Mouse (Mus musculus): Measurements from ENCODE around the gene Olfr1418. TPM values are rescaled to one million over a fixed set of nuclear protein-coding genes. Genes with fewer than 3 reads are reported as not detected.
A peak's percentile ranks its signal among the peaks of the same experiment; 100 is the strongest.

The Olfr1418 gene
- not detected in 2 replicates for total RNA-seq (2015)
- total RNA-seq (2017): not detected in 2 replicates

DNA sequence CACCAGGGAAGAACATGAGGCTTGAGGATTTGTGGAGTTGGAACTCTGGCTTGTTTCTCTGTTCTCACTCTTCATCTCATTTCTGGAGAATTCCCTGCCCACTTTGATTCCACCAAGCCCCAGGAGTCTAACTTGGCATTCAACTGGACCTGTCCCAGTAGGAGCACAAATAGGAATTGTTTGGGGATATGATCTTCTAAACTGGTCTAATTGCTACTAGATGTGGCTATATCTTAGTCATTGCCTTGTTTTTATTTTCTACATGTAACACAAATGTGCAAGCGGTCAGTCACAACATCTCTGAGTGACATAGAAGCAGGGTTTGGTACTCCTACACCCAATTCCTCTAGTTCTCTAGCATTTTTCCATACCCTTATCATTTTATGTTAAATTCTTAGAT is at the start of gene Olfr1418:
Gene Olfr1418 (minus strand): TSS at position 101 of the 400 bp plus-strand sequence.
- no peak for ATAC-seq (replicated peaks; ENCODE audit: poor library complexity)

DNA sequence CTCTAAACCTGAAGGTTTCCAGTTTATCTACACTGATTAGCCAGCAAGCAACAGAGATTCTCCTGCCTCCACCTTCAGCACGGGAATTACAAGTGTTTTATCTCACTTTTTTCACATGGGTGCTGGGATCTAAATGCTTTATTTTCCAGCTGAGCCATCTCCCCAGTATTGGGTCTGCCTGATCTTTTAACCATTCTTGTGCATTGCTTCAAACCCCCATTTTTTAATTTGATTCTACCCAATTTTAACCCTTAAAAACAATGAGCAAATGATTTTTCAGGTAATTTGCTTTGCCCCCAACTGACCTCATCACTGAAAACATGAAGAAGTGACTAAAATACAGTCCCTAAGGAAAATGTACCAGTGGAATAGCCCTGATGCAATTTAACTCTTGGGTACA is 25.4 kb upstream of the Olfr1418 start, which contains the start of gene Olfr1420:
Gene Olfr1420 (plus strand): TSS at position 301 of the 400 bp plus-strand sequence.
- no peak for ATAC-seq (replicated peaks; ENCODE audit: poor library complexity)

DNA sequence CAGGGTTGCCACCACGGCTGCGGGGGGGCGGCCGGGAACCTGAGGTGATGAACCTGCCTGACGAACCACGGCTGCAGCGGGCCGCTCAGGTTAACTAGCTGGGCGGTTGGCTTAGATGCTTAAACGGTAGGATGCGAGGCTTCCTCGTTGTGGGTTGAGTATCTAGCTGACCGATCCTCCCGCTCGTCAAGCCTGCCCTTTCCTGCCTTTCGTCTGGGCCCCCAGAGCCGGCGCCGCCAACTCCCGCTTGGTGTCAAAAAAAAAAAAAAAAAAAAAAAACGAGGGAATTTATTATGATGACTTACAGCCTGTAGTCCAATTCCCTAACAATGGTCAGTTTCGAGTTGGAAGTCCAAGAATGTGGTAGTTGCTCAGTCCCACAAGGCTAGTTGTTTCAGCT is 17.5 kb upstream of the Olfr1418 start:
- ATAC-seq (replicated peaks; ENCODE audit: poor library complexity): peak; percentile 52; the same call in 1 of the 2 replicates

DNA sequence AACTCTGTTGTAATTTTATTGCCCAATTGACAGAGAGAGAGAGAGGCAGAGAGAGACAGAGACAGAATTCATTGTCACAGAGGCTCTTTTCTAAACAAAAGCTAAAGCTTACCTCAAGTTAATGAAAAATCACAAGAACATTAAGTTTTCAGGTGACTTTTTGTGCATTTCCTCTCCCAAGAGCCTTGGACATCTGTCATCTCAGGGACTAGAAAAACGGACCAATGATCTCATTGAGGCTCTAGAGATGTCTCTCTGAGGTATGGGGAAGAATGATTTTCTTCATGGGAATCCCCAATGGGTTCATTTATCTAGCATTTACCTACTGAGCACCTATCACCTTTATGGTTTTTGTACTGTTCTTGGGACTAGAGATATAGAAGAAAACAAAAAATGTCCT is 14.1 kb upstream of the Olfr1418 start, which contains the start of gene Olfr1419:
Gene Olfr1419 (minus strand): TSS at position 101 of the 400 bp plus-strand sequence.
- no peak for ATAC-seq (replicated peaks; ENCODE audit: poor library complexity)

DNA sequence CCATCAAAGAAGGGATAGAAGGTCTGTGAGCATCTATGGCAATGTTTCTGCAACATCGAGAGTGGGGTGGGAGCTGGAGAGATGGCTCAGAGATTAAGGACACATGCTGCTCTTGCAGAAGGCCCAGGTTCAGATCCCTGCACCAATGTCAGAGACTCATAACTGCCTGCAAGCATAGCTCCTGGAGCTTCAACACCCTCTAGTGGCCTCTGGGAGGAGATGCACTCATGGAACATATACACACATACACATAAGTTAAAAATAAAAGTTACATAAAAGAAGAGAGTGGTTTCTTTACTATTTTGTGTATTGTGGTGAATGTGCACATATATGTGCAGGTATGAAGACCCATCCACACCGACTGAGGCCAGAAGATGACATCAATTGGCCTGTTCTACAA is 7.0 kb upstream of the Olfr1418 start:
- no peak for ATAC-seq (replicated peaks; ENCODE audit: poor library complexity)

DNA sequence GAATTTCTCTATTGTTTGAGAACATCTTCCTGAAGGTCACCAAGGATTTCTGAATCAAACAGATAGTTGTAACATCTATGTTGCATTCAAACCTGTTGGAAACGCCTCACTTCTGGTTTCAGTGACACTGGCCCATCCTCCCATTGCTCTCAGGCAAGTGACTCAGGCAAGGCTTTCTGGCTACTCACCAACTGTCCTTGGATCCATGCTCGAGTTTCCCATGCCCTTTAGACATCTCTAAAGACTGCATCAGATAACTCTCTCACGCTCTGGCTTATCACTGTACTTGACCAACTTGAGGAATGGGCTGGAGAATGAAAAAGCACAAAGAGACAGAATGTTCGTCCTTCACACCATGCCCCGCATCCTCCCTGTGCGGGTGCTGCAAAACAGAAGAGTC is 4.4 kb downstream of the Olfr1418 start:
- ATAC-seq (replicated peaks; ENCODE audit: poor library complexity): no peak

DNA sequence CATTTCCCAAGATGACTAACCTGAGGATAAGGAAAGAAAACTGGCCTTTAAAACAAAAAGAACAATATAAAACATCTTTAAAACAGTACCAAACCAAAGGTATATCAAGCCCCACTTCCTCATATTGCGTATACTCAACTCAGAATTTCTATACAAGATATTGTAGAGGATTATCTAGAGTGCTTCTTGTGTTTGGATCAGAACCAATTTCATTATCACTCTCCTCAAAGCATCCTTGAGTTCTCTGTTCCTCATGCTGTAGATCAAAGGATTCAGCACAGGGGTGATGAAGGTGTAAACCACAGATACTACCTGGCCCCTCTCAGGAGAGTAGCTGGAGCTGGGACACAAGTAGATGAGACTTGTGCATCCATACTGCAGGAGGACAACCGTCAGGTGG is 6.0 kb downstream of the Olfr1418 start:
- ATAC-seq (replicated peaks; ENCODE audit: poor library complexity): no peak

DNA sequence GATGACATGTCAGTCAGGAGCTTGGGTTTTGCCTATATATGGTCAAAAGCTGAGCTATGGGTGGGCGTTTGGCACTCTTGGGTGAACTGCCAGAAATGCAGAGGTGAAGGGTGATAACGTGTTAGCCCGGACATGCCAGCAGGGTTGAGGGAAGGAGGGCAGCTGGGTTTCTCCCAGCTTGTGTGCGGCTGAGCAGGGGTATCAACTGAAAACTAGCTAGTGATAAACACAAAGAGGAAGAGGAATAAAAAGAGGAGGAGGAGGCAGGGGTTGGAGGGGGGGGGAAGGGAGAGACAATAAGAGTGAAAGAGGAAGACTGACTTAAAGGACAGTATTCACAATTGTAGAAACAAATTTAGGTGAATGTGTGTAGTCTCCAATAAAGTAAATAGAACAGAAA is 8.2 kb downstream of the Olfr1418 start:
- ATAC-seq (replicated peaks; ENCODE audit: poor library complexity): peak; percentile 68

DNA sequence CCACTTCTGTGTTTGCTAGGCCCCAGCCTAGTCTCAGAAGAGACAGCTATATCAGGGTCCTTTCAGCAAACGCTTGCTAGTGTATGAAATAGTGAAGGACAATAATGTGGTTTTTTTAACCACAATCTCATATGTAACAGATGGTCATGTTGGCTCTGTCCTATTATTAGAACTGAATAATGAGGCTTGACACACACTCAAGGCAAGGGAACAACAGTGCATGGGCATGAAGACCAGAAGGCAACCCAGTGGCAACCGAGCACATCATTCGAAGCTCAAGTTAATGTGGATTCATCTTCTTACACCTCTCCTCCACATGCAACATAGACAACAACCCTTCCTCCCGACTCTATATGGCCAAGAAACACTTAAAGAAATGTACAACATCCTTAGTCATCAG is 14.5 kb downstream of the Olfr1418 start:
- peak; percentile 50 for ATAC-seq (replicated peaks; ENCODE audit: poor library complexity)

DNA sequence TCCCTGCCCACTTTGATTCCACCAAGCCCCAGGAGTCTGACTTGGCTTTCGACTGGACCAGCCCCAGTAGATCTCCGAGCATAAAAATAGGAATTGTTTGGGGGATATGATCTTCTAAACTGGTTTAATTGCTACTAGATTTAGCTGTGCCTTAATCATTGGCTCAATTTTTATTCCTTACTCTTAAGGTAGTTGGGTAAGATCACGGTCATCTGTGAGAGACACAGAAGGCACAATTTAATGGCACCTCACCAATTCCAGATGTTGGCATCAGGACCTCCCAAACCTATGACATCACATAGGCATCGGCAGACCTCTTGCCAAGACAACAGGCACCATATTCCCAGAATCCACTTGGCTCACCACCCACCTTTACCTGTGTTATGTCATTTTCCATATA is 21.7 kb downstream of the Olfr1418 start, which contains the start of gene Olfr1417:
Gene Olfr1417 (minus strand): TSS at position 101 of the 400 bp plus-strand sequence.
- no peak for ATAC-seq (replicated peaks; ENCODE audit: poor library complexity)

DNA sequence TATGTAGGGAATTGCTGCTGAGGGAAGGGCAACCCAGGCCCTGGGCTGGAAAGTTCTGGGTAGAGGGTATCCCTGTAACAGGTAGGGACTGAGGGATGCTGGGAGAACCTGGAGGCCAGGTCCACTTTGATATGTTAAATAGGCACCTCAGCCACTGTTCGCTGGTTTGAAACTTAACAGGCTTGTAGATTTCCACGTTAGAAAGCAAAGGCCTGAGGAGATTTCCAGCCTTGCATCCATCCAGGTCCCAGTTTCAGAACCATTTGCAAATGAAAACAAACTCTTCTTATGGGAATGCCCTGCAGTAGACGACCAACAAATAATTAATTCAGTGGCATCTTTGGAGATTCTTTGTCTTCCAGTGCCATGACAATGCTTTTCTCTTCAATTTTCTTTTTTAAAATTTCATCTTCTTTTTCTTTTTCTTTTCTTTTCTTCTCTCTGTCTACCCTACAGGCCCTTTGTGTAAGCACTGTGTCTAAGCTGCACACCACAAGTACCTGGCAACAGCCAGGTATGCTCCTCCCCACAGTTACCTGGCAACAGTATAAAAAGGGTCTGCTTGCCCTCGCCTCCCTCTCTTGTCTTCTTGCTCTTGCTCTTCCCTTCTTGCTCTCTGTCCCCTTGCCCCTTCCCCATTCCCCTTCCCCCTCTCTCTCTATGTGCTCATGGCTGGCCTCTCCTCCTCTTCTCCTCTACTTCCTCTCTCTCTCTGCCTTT is 37.4 kb downstream of the Olfr1418 start:
- ATAC-seq (replicated peaks; ENCODE audit: poor library complexity): no peak

DNA sequence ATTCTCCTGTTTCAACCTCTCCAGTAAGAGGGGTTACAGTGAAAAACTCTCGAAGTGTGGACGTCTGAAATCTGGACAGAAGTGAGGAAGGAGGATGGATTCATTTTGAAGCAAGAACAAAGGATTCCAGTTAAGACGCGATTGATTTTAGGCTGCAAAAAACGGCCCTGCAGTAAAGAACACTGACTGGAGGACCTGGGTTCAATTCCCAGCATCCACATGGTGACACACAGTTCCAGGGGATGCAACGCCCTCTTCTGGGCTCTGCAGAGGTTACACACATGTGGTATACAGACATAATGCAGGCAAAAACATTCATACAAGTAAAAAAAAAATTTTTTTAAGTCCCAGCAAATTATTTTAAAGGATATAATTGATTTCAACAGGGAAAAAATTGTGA is 40.7 kb downstream of the Olfr1418 start:
- ATAC-seq (replicated peaks; ENCODE audit: poor library complexity): peak; percentile 43; the same call in 1 of the 2 replicates

DNA sequence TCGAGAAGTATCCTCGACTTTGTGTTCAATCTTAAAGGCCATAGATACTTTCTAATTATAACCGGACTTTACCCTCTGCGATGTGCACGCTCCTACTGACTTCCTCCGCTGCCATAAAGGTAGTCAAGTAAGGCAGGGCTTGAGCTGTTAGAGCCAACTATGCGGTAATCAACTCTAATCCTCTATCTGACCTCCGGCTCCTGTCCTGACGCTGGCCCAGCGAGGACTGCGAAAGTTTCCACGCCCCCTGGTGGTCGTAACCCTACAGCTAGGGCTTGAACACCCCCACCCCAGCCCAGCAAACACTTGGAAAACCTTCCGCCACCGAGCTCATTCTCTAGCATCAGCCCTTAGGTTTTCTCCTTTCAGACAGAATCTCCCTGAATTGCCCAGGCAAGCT is 41.1 kb downstream of the Olfr1418 start:
- ATAC-seq (replicated peaks; ENCODE audit: poor library complexity): peak; percentile 85

DNA sequence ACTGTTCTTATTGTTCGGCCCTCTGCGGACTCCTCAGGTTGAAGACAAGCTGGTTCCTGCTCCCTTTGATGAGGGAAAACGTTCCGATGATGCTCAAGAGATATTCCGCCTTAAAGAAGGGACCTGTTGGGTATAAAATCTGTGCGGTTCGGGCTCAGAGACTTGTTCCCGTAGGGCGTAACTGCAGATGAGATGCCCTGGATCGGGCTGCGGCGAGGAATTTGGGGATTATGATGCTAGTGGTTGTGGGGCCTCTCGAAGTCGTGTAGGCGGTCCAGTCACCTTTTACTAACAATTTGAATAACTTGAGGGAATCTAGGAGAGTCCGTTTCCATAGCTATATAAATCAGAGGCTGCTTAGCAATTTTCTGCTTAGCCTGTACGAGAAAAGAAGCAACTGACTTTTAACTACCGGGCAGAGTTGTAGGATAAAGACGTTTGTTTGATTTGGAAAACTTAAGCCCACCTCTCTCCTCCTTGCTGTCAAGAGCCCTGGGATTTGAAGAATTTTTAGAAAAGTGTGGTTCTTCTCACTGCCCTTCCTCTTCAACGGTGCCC is 41.6 kb downstream of the Olfr1418 start, which contains the start of gene Stx3:
Gene Stx3 (minus strand): TSS at position 261 of the 558 bp plus-strand sequence.
- no peak for ATAC-seq (replicated peaks; ENCODE audit: poor library complexity)

DNA sequence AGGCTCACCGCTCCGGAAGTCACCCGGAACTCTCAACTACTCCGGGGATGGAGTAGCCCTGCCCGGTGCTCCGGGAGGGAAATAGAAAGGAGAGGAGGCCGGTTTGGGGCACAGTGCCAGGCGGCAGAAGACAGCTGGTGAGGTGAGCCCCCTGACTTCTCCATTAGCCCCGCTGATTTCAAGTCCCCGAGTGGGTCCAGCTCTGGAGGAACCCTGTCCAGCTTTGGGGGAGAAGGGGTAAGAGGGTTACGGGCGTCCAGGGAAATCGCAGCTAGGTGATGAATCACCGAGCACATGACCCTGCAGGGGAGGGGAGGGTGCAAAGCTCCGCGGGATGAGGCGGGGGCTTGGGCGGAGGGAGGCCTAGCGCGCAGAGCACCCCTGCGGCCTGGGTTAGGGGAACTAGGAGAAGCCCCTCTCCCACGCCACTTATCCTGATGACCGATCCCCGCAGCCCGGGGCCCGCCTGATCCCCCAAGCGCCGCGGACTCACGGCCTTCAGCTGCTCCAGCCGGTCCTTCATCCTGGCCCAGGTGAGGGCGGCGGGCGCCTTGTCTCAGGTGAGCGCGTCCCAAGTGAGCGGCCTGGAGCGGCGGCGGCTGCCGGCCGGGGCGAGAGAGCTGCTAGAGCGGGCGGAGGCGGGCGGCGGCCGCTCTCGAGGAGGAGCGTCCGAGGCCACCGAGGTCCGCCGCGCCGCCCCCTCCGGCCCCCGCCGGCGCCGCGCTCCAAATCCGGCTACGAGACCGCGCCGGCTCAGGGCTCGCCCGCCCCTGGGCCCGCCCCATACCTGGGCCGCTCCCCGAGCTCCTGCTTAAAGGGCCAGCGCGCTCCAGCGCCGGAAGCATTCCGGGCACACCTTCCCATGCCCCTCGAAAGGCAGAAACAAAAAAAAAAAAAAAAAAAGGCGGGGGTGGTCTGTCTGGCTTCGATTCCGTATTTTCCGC is 42.4 kb downstream of the Olfr1418 start:
- ATAC-seq (replicated peaks; ENCODE audit: poor library complexity): peak; percentile 21

DNA sequence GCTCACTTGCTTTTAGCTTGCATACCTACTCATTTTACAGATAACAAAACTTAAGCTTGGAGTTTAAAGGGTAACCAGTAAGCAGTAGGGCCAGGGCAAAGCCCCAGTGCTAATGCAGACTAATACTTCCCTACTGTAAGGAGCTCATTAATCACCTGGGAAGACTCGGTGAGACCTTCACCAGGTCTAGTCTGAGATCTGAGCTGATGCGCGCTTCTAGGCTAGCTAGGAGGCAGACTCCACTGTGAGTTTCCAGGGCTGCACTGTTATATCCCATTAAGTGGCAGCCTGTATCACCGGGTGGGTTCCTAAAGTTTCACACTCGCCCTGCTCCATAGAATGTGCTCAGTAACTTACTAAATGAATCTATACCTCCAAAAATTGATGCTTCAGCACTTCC is 43.3 kb downstream of the Olfr1418 start:
- peak; percentile 3; the same call in 1 of the 2 replicates for ATAC-seq (replicated peaks; ENCODE audit: poor library complexity)

DNA sequence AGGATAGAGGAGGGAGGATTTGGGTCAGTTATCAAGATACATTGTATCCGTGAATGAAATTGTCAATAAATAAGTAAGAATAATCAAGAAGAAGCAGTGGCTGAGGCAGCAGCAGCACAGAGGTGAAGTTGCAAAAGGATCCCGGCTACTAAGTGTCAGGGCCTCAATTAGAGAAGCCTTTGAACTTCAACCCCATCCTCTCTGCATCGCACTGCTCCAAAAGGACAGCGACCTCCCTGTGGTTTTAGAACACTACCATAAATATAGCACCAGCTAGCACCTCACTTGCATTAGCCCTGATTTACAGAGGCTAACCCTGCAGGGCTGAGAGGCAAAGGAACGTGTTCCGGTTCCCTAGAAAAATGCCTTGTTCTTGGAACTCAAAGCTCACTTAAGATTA is 44.2 kb downstream of the Olfr1418 start:
- ATAC-seq (replicated peaks; ENCODE audit: poor library complexity): no peak

DNA sequence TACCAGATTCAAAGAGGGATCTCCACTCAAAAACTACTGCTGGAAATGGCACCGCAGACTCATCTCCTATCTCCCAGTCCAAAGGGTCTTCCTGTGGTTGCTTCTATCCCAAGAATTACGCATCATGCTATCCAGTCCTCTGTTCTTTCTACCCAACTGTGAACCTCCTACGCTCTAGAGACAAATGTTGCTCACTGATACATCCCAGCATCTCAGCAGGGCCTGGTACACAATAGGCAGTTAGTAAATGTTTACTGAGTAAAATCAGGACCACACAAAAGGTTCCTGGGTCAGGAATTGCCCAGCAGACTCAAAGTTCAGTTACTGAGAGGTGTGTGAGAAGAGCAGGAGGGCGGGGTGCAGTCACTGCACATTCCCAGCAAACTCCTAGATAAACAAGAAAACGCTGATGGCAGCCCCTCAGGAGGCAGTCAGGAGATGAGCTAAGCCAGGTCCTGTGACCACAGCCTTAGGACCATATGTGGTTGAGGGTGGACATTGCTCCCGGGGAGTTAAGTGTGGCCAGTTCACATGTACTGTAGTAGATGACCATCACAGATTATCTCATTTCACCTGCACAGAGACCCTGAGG is 46.0 kb downstream of the Olfr1418 start:
- ATAC-seq (replicated peaks; ENCODE audit: poor library complexity): no peak

DNA sequence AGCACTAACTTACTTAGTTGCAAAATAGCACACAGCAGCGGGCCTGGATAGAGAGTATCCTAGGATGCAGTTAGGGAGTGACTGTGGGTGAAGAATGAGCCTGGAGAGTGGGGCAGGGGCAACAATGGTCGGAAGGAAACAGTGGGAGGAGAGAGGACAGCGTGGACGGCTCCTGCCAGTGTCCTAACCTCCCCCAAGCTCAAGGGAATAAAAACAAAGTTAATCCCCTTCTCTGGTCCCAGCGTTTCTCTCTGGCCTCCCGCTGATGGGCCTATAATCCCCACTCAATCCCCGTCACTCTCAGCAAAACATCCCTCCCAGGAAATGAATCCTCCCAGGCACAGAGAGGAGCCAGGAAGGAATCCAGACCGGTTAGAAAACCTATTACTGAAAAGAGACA is 47.2 kb downstream of the Olfr1418 start:
- ATAC-seq (replicated peaks; ENCODE audit: poor library complexity): no peak

DNA sequence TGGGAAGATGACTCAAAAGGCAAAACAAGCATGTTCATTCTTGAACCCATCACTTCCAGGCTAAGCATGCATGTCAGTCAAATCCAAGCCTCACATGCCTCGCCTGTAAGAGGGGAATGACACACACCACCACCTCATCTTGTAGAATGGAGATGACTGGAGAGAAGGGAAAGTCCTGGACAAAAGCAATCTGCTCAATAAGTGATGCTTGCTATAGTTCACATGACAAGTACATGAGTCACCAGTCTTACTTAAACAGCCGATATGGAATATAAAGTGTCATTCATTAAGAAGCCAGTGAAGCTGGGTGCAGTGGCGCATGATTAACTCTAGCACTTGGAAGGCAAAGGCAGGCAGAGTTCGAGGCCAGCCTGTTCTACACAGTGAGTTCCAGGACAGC is 47.7 kb downstream of the Olfr1418 start:
- ATAC-seq (replicated peaks; ENCODE audit: poor library complexity): no peak
